Mouse (Mus musculus): ENCODE measurements around the gene Mc1r. TPM values are rescaled to one million over a fixed set of nuclear protein-coding genes. Genes with fewer than 3 reads are reported as not detected.

Gene Mc1r
- polyA plus RNA-seq, 1 experiment from 2014 or later, result 0.32 TPM

DNA sequence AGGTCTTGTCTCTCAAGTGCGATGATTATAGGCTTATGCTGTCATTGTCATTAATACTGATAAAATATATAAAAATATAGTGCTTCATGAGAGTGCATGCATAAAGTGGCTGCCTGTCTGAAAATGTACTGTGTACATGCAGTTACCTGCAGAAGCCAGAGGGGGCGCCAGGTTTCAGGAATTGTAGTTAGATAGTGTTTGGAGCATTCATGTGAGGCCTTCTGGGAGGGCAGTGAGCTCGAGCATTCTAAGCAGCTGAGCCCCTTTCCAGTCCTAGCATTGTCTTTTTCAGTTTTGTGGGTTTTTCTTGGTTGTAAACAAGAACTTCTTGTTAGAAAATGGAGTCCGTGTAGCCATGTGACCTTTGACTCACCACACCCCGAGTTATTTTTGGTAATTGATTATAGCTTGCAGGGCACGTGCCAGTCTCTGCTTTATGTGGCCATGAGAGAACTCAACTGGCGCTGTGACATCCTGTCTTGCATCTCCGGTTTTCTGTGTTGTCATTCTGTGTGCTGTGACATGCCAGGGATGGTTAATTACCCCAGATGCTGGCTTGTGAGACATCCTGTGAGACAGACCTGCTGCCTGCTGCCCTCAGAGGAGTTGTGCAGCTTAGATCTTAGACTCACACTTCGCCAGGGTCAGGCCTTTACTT is 21.9 kb upstream of the Mc1r start:
- DNase-seq (ENCODE audit: low spot score) (no peak), ATAC-seq (ENCODE audit: low read depth) (no peak)
- no peaks in the 10 kb centered on the region for H3K4me1 ChIP-seq (ENCODE audit: control insufficient read depth, insufficient read depth, low read length)
- H3K27me3 ChIP-seq (replicated peaks; ENCODE audit: control insufficient read depth, insufficient read depth, low read length), result no peaks in the 10 kb centered on the region
- no peak overlapping the region for H3K9ac ChIP-seq (ENCODE audit: low read depth, low read length)
- H3K4me3 ChIP-seq (ENCODE audit: low read depth, low read length), result no peak overlapping the region
- WGBS, result 64% methylated on average over 9 of the region's 9 CpGs
- no peaks in the 10 kb centered on the region for H3K9me3 ChIP-seq (ENCODE audit: control insufficient read depth, low read length)
- peaks cover 93% of the 10 kb centered on the region for H3K36me3 ChIP-seq (ENCODE audit: control insufficient read depth, insufficient read depth, low read length)
- no peak overlapping the region for H3K27ac ChIP-seq (replicated peaks; ENCODE audit: low read depth, low read length)
- no peak overlapping the region for H3K4me2 ChIP-seq (ENCODE audit: low read depth, low read length)

DNA sequence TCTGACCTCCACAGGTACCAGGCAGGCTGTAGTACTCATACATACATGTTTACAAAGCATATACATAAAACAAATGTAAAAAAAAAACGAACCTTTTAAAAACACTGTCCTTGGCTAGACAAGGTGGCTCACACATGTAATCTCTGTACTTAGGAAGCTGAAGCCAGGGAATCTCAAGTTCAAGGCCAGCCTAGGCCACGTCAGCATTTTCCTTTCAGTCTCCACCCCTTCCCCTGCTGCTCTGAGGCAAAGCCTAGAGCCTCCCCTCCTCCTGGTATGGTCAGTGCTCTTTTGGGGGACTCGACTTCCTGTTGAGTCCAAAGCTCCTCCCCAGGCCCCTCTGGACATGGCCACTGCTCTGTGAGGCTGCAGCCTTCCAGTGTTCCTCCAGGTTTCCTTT is 19.9 kb upstream of the Mc1r start:
- Histone ChIP-seq H3K4me3 (ENCODE audit: low read depth, low read length) (no peak overlapping the region), H3K27me3 (replicated peaks; ENCODE audit: control insufficient read depth, insufficient read depth, low read length) (no peaks in the 10 kb centered on the region), H3K27ac (replicated peaks; ENCODE audit: low read depth, low read length) (no peak overlapping the region), H3K4me2 (ENCODE audit: low read depth, low read length) (no peak overlapping the region), H3K4me1 (ENCODE audit: control insufficient read depth, insufficient read depth, low read length) (no peaks in the 10 kb centered on the region), H3K9me3 (ENCODE audit: control insufficient read depth, low read length) (no peaks in the 10 kb centered on the region), H3K36me3 (ENCODE audit: control insufficient read depth, insufficient read depth, low read length) (peaks cover 100% of the 10 kb centered on the region), H3K9ac (ENCODE audit: low read depth, low read length) (no peak overlapping the region)
- 76% methylated on average over 3 of the region's 3 CpGs for WGBS
- no peak for DNase-seq (ENCODE audit: low spot score)
- ATAC-seq (ENCODE audit: low read depth), result no peak

DNA sequence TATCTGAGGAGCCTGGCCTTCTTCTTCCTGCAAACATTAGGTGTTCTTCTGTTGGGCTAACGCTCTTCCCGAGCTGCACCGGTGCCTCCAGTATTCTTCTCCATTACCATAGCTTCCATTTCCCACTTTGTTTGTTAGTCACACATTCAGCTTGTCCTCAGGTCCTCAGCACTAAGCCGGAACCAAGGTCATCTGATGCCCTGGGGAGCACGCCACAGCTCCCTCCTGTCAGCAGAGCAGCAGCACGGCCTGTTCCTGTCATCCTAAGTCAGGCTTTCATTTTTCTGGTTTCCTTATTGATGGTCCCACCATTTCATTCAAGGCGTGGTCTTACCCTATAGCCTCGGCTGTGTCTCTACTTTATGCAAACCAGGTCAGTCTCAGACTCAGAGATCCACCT is 19.1 kb upstream of the Mc1r start:
- Histone ChIP-seq H3K4me1 (ENCODE audit: control insufficient read depth, insufficient read depth, low read length) (no peaks in the 10 kb centered on the region), H3K36me3 (ENCODE audit: control insufficient read depth, insufficient read depth, low read length) (peaks cover 100% of the 10 kb centered on the region), H3K27ac (replicated peaks; ENCODE audit: low read depth, low read length) (no peak overlapping the region), H3K9me3 (ENCODE audit: control insufficient read depth, low read length) (no peaks in the 10 kb centered on the region), H3K9ac (ENCODE audit: low read depth, low read length) (no peak overlapping the region), H3K4me3 (ENCODE audit: low read depth, low read length) (no peak overlapping the region), H3K27me3 (replicated peaks; ENCODE audit: control insufficient read depth, insufficient read depth, low read length) (no peaks in the 10 kb centered on the region), H3K4me2 (ENCODE audit: low read depth, low read length) (no peak overlapping the region)
- DNase-seq (ENCODE audit: low spot score) (no peak), ATAC-seq (ENCODE audit: low read depth) (no peak)
- 86% methylated on average over 8 of the region's 8 CpGs for WGBS

DNA sequence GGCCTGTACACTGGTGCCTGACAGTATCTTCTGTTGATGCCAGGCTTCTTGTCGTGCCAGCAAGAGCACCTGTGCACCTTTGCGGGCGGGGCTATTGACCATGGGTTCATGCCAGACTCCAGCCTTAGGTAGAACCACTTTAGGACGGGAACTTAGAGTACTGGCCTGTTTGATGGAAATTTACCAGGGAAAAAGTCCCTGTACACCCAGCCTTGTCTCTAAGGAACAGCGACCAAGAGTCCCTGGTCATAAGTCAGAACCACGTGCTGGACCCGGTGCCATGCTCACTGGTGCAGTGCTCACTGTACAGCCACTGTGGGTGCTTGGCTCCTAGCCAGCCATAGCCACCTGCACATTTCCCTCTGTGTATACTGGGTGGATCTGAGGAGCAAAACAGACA is 17.9 kb upstream of the Mc1r start:
- H3K9me3 ChIP-seq (ENCODE audit: control insufficient read depth, low read length), result no peaks in the 10 kb centered on the region
- no peak overlapping the region for H3K4me2 ChIP-seq (ENCODE audit: low read depth, low read length)
- H3K27ac ChIP-seq (replicated peaks; ENCODE audit: low read depth, low read length), result no peak overlapping the region
- H3K4me1 ChIP-seq (ENCODE audit: control insufficient read depth, insufficient read depth, low read length), result no peaks in the 10 kb centered on the region
- H3K36me3 ChIP-seq (ENCODE audit: control insufficient read depth, insufficient read depth, low read length), result peaks cover 100% of the 10 kb centered on the region
- WGBS, result 92% methylated on average over 7 of the region's 7 CpGs
- no peak overlapping the region for H3K9ac ChIP-seq (ENCODE audit: low read depth, low read length)
- DNase-seq (ENCODE audit: low spot score), result no peak
- H3K27me3 ChIP-seq (replicated peaks; ENCODE audit: control insufficient read depth, insufficient read depth, low read length), result no peaks in the 10 kb centered on the region
- no peak for ATAC-seq (ENCODE audit: low read depth)
- no peak overlapping the region for H3K4me3 ChIP-seq (ENCODE audit: low read depth, low read length)

DNA sequence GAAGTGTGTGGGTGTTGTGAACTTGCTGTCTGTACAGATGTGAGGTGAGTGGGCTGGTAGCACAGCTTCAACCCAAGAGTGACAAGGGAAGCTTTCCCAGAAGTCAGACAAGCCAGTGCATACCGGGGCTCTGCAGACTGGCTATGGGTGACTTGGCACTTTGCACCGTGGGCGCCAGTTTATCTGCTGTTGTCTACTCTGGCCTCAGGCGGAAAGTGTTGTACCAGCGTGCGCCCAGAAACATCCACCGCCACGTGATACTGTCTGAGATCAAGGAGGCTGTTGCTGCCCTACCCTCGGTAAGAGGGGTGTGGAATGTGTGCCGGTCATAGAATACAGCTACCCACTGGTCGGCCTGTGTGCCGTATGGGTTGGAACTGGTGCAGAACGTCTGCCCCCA is 8.6 kb upstream of the Mc1r start:
- WGBS, result 90% methylated on average over 13 of the region's 13 CpGs
- Histone ChIP-seq H3K27me3 (replicated peaks; ENCODE audit: control insufficient read depth, insufficient read depth, low read length) (no peaks in the 10 kb centered on the region), H3K9ac (ENCODE audit: low read depth, low read length) (no peak overlapping the region), H3K36me3 (ENCODE audit: control insufficient read depth, insufficient read depth, low read length) (peaks cover 95% of the 10 kb centered on the region), H3K4me1 (ENCODE audit: control insufficient read depth, insufficient read depth, low read length) (no peaks in the 10 kb centered on the region), H3K4me3 (ENCODE audit: low read depth, low read length) (no peak overlapping the region), H3K9me3 (ENCODE audit: control insufficient read depth, low read length) (no peaks in the 10 kb centered on the region), H3K4me2 (ENCODE audit: low read depth, low read length) (no peak overlapping the region), H3K27ac (replicated peaks; ENCODE audit: low read depth, low read length) (no peak overlapping the region)
- no peak for ATAC-seq (ENCODE audit: low read depth)
- DNase-seq (ENCODE audit: low spot score), result no peak

DNA sequence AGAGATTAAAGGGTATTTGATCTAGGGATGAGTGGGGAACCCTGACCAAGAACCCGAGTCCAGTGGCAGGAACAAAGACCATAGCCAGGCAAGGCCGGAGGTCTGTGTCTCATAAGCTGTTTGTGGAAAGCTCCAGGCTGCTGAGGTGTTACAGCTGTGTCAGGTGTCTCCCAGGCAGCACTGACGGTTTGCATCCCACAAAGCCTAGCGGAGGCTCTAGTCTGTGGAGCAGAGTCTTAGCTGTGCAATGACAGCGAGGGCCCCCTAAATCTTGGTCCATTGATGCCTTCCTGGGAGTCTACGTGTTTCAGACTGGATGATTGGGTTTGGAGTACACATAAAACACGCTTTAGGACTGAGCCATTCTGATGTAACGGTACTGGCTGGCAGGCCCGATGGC is 5.0 kb upstream of the Mc1r start:
- H3K4me1 ChIP-seq (ENCODE audit: control insufficient read depth, insufficient read depth, low read length), result no peaks in the 10 kb centered on the region; the same call in 1 of the 2 replicates
- H3K9me3 ChIP-seq (ENCODE audit: control insufficient read depth, low read length), result no peaks in the 10 kb centered on the region
- no peak overlapping the region for H3K9ac ChIP-seq (ENCODE audit: low read depth, low read length)
- no peaks in the 10 kb centered on the region for H3K27me3 ChIP-seq (replicated peaks; ENCODE audit: control insufficient read depth, insufficient read depth, low read length)
- H3K27ac ChIP-seq (replicated peaks; ENCODE audit: low read depth, low read length), result no peak overlapping the region
- ATAC-seq (ENCODE audit: low read depth) (no peak), DNase-seq (ENCODE audit: low spot score) (no peak)
- no peak overlapping the region for H3K4me2 ChIP-seq (ENCODE audit: low read depth, low read length)
- no peak overlapping the region for H3K4me3 ChIP-seq (ENCODE audit: low read depth, low read length)
- WGBS, result 91% methylated on average over 9 of the region's 9 CpGs
- peaks cover 61% of the 10 kb centered on the region for H3K36me3 ChIP-seq (ENCODE audit: control insufficient read depth, insufficient read depth, low read length)

DNA sequence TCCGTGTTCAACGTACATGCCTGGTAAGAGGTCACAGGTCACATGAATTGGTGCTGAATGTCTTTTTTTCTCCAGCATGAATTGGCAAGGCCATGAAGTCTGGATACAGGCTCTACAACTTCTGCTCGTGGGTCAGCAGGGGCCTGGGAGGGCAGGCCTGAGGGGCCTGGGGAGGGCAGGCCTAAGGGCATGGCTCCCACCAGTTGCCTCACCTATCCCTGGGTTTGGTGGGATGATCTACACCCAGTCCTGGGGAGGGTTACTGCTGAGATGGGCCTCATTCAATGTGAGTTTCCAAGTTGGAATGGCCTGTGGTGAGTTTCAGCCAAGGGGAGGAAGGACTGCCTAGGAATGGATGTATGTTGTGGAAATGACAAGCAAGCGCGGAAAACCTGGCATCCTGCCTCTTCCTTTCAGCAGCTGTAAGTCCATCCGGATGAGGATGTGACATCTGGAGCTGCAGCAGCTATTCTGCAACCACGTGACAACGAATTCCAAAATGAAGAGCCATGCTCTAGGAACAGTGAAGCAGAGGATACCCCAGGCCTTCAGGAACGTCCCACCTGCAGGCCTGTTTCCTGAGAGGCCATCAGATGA is 4.1 kb upstream of the Mc1r start:
- Histone ChIP-seq H3K9me3 (ENCODE audit: control insufficient read depth, low read length) (no peaks in the 10 kb centered on the region), H3K27ac (replicated peaks; ENCODE audit: low read depth, low read length) (no peak overlapping the region), H3K4me1 (ENCODE audit: control insufficient read depth, insufficient read depth, low read length) (no peaks in the 10 kb centered on the region; the same call in 1 of the 2 replicates), H3K36me3 (ENCODE audit: control insufficient read depth, insufficient read depth, low read length) (peaks cover 54% of the 10 kb centered on the region), H3K9ac (ENCODE audit: low read depth, low read length) (no peak overlapping the region), H3K4me2 (ENCODE audit: low read depth, low read length) (no peak overlapping the region), H3K4me3 (ENCODE audit: low read depth, low read length) (no peak overlapping the region), H3K27me3 (replicated peaks; ENCODE audit: control insufficient read depth, insufficient read depth, low read length) (no peaks in the 10 kb centered on the region)
- 81% methylated on average over 9 of the region's 9 CpGs for WGBS
- ATAC-seq (ENCODE audit: low read depth) (no peak), DNase-seq (ENCODE audit: low spot score) (no peak)

DNA sequence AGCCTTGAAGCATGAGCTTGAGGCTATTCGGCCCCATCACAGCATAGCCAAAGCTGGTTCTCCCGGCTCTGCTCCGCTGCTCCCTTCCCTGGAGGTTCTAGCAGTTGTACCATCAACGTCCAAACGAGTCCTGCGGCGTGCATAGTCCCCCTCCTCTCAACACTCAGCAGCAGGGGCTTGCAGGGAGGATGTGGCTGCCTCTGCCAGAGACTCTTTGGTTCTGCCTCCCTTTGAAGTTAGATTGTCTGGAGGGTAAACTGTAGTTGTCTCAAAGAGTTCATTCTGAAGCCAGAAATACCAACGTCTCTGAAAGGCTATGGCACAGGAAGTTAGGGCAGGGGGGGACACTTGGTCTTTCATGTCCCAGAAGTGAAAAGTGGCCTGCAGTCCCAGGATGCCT is 2.4 kb upstream of the Mc1r start:
- peaks cover 37% of the 10 kb centered on the region for H3K36me3 ChIP-seq (ENCODE audit: control insufficient read depth, insufficient read depth, low read length)
- ATAC-seq (ENCODE audit: low read depth), result no peak
- 39% methylated on average over 8 of the region's 8 CpGs for WGBS
- no peaks in the 10 kb centered on the region for H3K9me3 ChIP-seq (ENCODE audit: control insufficient read depth, low read length)
- H3K4me1 ChIP-seq (ENCODE audit: control insufficient read depth, insufficient read depth, low read length), result no peaks in the 10 kb centered on the region; the same call in 1 of the 2 replicates
- no peak overlapping the region for H3K4me3 ChIP-seq (ENCODE audit: low read depth, low read length)
- H3K9ac ChIP-seq (ENCODE audit: low read depth, low read length), result no peak overlapping the region
- no peak overlapping the region for H3K4me2 ChIP-seq (ENCODE audit: low read depth, low read length)
- no peak for DNase-seq (ENCODE audit: low spot score)
- H3K27me3 ChIP-seq (replicated peaks; ENCODE audit: control insufficient read depth, insufficient read depth, low read length), result peaks cover 6% of the 10 kb centered on the region
- no peak overlapping the region for H3K27ac ChIP-seq (replicated peaks; ENCODE audit: low read depth, low read length)

DNA sequence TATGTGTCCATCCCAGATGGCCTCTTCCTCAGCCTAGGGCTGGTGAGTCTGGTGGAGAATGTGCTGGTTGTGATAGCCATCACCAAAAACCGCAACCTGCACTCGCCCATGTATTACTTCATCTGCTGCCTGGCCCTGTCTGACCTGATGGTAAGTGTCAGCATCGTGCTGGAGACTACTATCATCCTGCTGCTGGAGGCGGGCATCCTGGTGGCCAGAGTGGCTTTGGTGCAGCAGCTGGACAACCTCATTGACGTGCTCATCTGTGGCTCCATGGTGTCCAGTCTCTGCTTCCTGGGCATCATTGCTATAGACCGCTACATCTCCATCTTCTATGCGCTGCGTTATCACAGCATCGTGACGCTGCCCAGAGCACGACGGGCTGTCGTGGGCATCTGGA is 705 bp downstream of the Mc1r start:
- H3K4me1 ChIP-seq (ENCODE audit: control insufficient read depth, insufficient read depth, low read length), result peaks cover 9% of the 10 kb centered on the region; the same call in 1 of the 2 replicates
- H3K36me3 ChIP-seq (ENCODE audit: control insufficient read depth, insufficient read depth, low read length), result peaks cover 7% of the 10 kb centered on the region
- no peak overlapping the region for H3K4me2 ChIP-seq (ENCODE audit: low read depth, low read length)
- H3K9ac ChIP-seq (ENCODE audit: low read depth, low read length), result no peak overlapping the region
- H3K27ac ChIP-seq (replicated peaks; ENCODE audit: low read depth, low read length), result no peak overlapping the region
- no peak overlapping the region for H3K4me3 ChIP-seq (ENCODE audit: low read depth, low read length)
- no peaks in the 10 kb centered on the region for H3K9me3 ChIP-seq (ENCODE audit: control insufficient read depth, low read length)
- DNase-seq (ENCODE audit: low spot score) (no peak), ATAC-seq (ENCODE audit: low read depth) (no peak)
- 96% methylated on average over 13 of the region's 13 CpGs for WGBS
- peaks cover 37% of the 10 kb centered on the region for H3K27me3 ChIP-seq (replicated peaks; ENCODE audit: control insufficient read depth, insufficient read depth, low read length)

Measured in embryonic facial prominence, embryonic 14.5 days (tissue).